Mouse (Mus musculus): Measurements from ENCODE around the gene Bloc1s4. TPM values are rescaled to one million over a fixed set of nuclear protein-coding genes. Genes with fewer than 3 reads are reported as not detected.

The Bloc1s4 gene
- polyA plus RNA-seq, 1 experiment: 18.7 TPM

DNA sequence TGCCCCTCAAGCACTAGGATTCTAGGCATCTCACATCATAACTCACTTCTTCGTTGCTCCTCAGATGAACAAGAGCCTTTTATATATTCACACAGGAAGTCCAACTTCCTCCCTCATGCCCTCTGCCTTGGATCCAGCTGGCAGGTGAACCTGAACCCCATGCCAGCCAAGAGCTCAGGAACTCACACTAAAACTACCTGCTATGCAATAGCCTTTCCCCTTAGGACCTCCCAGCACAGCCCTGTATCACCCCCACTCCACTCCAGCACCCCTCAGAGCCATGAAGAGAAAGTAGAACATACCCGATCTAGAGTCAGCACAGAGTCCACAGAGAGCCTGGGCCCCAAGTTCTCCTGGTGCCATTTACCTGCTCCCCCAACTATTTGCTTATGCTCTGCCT, 21.3 kb downstream of the Bloc1s4 start:
- no peak overlapping the region for H3ac ChIP-seq (ENCODE audit: control insufficient read depth, insufficient read length, low read depth)
- no peaks in the 10 kb centered on the region for H3K27me3 ChIP-seq (ENCODE audit: control insufficient read depth, insufficient read depth, insufficient read length)
- H3K79me3 ChIP-seq (ENCODE audit: low read depth): no peaks in the 10 kb centered on the region
- no peaks in the 10 kb centered on the region for H3K36me3 ChIP-seq (ENCODE audit: control insufficient read depth, insufficient read depth)
- no peak overlapping the region for H3K4me3 ChIP-seq (ENCODE audit: insufficient read depth, poor library complexity, severe bottlenecking)
- TF ChIP-seq CTCF (IDR thresholded peaks at IDR 0.05; ENCODE audit: control insufficient read depth, insufficient read depth, insufficient read length) (no peak), FOSL1 (IDR thresholded peaks at IDR 0.05; ENCODE audit: insufficient read depth, low read length, poor library complexity, severe bottlenecking) (no peak), USF1 (IDR thresholded peaks at IDR 0.05; ENCODE audit: low read depth) (no peak), MYOG (IDR thresholded peaks at IDR 0.05; ENCODE audit: control insufficient read depth, extremely low read depth, insufficient read length) (no peak), MYOD1 (IDR thresholded peaks at IDR 0.05; ENCODE audit: control insufficient read depth, insufficient read length, low read depth) (no peak), MAX (IDR thresholded peaks at IDR 0.05) (no peak), CEBPB (IDR thresholded peaks at IDR 0.05; ENCODE audit: low read depth) (no peak)
- H3K79me2 ChIP-seq (ENCODE audit: control insufficient read depth, insufficient read depth): no peaks in the 10 kb centered on the region

DNA sequence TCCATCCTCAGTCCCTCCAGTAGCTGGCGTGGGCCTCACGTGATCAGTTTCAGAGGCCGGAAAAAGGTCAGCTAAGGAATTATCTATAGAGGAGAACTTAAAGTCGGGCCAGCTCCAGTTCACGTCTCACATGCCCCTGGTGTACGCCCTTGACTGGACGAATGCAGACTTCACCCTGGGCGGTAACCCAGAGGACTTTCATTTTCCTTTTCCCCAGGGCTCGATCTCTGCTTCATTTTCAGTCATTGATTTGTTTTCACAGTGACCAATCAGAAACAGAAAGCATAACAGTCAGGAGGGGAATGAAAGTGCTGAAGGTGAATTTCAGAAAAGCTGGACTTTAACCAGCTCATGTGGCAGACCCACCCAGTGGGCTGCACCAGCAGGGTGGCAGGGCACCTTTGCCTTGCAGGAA, 22.1 kb downstream of the Bloc1s4 start:
- TF ChIP-seq MYOG (IDR thresholded peaks at IDR 0.05; ENCODE audit: control insufficient read depth, extremely low read depth, insufficient read length) (no peak), CEBPB (IDR thresholded peaks at IDR 0.05; ENCODE audit: low read depth) (no peak), USF1 (IDR thresholded peaks at IDR 0.05; ENCODE audit: low read depth) (no peak)
- no peaks in the 10 kb centered on the region for H3K79me2 ChIP-seq (ENCODE audit: control insufficient read depth, insufficient read depth)

GRCm38 (mm10) chr5:36725861-36726260, 22.6 kb downstream of the Bloc1s4 start:
- H3K79me2 ChIP-seq (ENCODE audit: control insufficient read depth, insufficient read depth): no peaks in the 10 kb centered on the region
- no peaks in the 10 kb centered on the region for H3K79me3 ChIP-seq (ENCODE audit: low read depth)
- no peaks in the 10 kb centered on the region for H3K27me3 ChIP-seq (ENCODE audit: control insufficient read depth, insufficient read depth, insufficient read length)
- TF ChIP-seq CTCF (IDR thresholded peaks at IDR 0.05; ENCODE audit: control insufficient read depth, insufficient read depth, insufficient read length): no peak
- H3K4me3 ChIP-seq (ENCODE audit: insufficient read depth, poor library complexity, severe bottlenecking): no peak overlapping the region
- no peaks in the 10 kb centered on the region for H3K36me3 ChIP-seq (ENCODE audit: control insufficient read depth, insufficient read depth)
- no peak overlapping the region for H3ac ChIP-seq (ENCODE audit: control insufficient read depth, insufficient read length, low read depth)

More for the DNA sequence above, 22.1 kb downstream of the Bloc1s4 start:
- Histone ChIP-seq H3K79me3 (ENCODE audit: low read depth) (no peaks in the 10 kb centered on the region), H3ac (ENCODE audit: control insufficient read depth, insufficient read length, low read depth) (no peak overlapping the region), H3K27me3 (ENCODE audit: control insufficient read depth, insufficient read depth, insufficient read length) (no peaks in the 10 kb centered on the region), H3K36me3 (ENCODE audit: control insufficient read depth, insufficient read depth) (no peaks in the 10 kb centered on the region), H3K4me3 (ENCODE audit: insufficient read depth, poor library complexity, severe bottlenecking) (no peak overlapping the region)

DNA sequence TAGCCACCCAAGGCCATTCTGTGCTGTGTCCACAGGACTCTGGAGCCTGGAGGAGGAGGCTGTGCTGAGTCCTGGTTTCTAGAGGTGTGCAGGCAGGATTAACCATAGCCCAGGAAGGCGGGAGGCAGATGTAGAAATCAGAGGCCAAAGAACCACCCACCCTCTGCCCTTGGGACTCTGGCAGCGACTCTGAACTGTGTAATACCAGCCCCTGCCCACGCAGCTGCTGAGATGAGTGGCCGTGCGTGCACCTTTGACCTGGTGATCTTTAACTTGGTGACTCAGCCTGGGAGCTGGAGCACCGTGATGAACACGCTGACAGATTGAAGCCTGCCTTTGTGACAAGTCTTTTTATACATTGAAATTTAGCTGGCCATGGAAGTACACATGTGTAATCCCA, 24.2 kb downstream of the Bloc1s4 start:
- no peaks in the 10 kb centered on the region for H3K27me3 ChIP-seq (ENCODE audit: control insufficient read depth, insufficient read depth, insufficient read length)
- H3K79me3 ChIP-seq (ENCODE audit: low read depth): no peaks in the 10 kb centered on the region
- no peaks in the 10 kb centered on the region for H3K36me3 ChIP-seq (ENCODE audit: control insufficient read depth, insufficient read depth)
- H3K79me2 ChIP-seq (ENCODE audit: control insufficient read depth, insufficient read depth): no peaks in the 10 kb centered on the region
- TF ChIP-seq MYOD1 (IDR thresholded peaks at IDR 0.05; ENCODE audit: control insufficient read depth, insufficient read length, low read depth) (peak; percentile 57), CEBPB (IDR thresholded peaks at IDR 0.05; ENCODE audit: low read depth) (no peak), FOSL1 (IDR thresholded peaks at IDR 0.05; ENCODE audit: insufficient read depth, low read length, poor library complexity, severe bottlenecking) (peak; percentile 53), MAX (IDR thresholded peaks at IDR 0.05) (peak; percentile 57), CTCF (IDR thresholded peaks at IDR 0.05; ENCODE audit: control insufficient read depth, insufficient read depth, insufficient read length) (no peak)
- no peak overlapping the region for H3K4me3 ChIP-seq (ENCODE audit: insufficient read depth, poor library complexity, severe bottlenecking)
- no peak overlapping the region for H3ac ChIP-seq (ENCODE audit: control insufficient read depth, insufficient read length, low read depth)

DNA sequence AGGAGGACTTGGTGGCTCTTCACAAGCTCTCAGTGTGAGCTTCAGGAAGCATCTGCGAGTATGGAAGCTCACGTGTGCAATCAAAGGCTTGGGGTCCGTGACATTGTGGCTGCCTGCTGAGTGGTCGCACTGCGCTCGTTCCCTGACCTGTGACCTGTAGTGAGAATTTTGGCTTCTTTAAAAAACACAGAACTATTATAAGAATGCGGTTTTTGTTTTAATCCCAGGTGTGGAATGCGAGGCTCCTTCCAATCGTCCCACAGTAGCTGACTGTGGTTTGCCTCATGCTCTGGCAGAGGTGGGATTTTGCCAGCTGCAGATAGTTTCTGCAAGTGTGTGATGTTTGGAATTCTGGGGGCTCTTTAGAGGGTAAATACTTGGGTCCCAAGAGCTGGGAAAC, 25.1 kb downstream of the Bloc1s4 start:
- no peaks in the 10 kb centered on the region for H3K79me2 ChIP-seq (ENCODE audit: control insufficient read depth, insufficient read depth)
- H3K27me3 ChIP-seq (ENCODE audit: control insufficient read depth, insufficient read depth, insufficient read length): no peaks in the 10 kb centered on the region
- H3ac ChIP-seq (ENCODE audit: control insufficient read depth, insufficient read length, low read depth): no peak overlapping the region
- no peaks in the 10 kb centered on the region for H3K79me3 ChIP-seq (ENCODE audit: low read depth)
- no peak for TF ChIP-seq CTCF (IDR thresholded peaks at IDR 0.05; ENCODE audit: control insufficient read depth, insufficient read depth, insufficient read length)
- TF ChIP-seq MYOD1 (IDR thresholded peaks at IDR 0.05; ENCODE audit: control insufficient read depth, insufficient read length, low read depth): no peak
- TF ChIP-seq CEBPB (IDR thresholded peaks at IDR 0.05; ENCODE audit: low read depth): no peak
- H3K4me3 ChIP-seq (ENCODE audit: insufficient read depth, poor library complexity, severe bottlenecking): no peak overlapping the region
- no peaks in the 10 kb centered on the region for H3K36me3 ChIP-seq (ENCODE audit: control insufficient read depth, insufficient read depth)

DNA sequence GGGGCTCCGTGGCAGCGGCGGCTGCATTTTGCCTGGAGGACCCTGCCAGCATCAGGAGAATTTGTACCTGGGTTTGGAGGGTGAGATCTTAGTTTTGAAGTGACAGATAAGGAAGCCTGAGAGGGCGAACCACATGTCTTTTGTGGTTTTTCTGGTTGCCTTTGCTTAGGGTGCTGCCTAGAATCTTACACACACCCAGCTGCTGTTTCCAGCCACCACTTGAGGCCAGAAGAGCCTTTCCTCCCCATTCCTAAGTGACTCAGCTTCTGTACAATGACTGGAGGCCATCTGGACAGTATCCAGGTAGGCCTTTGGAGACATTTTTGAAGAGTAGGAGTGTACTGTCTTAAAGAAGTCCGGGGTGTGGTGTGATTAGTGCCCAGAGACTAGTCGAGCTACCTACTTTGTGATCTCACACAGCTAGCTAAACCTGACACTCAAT, 26.0 kb downstream of the Bloc1s4 start:
- no peaks in the 10 kb centered on the region for H3K36me3 ChIP-seq (ENCODE audit: control insufficient read depth, insufficient read depth)
- H3K79me2 ChIP-seq (ENCODE audit: control insufficient read depth, insufficient read depth): no peaks in the 10 kb centered on the region
- H3ac ChIP-seq (ENCODE audit: control insufficient read depth, insufficient read length, low read depth): no peak overlapping the region
- no peaks in the 10 kb centered on the region for H3K79me3 ChIP-seq (ENCODE audit: low read depth)
- H3K27me3 ChIP-seq (ENCODE audit: control insufficient read depth, insufficient read depth, insufficient read length): no peaks in the 10 kb centered on the region
- H3K4me3 ChIP-seq (ENCODE audit: insufficient read depth, poor library complexity, severe bottlenecking): no peak overlapping the region
- TF ChIP-seq MYOG (IDR thresholded peaks at IDR 0.05; ENCODE audit: control insufficient read depth, extremely low read depth, insufficient read length): no peak
- TF ChIP-seq CEBPB (IDR thresholded peaks at IDR 0.05; ENCODE audit: low read depth): no peak
- TF ChIP-seq MYOD1 (IDR thresholded peaks at IDR 0.05; ENCODE audit: control insufficient read depth, insufficient read length, low read depth): peak; percentile 54
- peak; percentile 69 for TF ChIP-seq MAX (IDR thresholded peaks at IDR 0.05)
- peak; percentile 65 for TF ChIP-seq FOSL1 (IDR thresholded peaks at IDR 0.05; ENCODE audit: insufficient read depth, low read length, poor library complexity, severe bottlenecking)
- TF ChIP-seq CTCF (IDR thresholded peaks at IDR 0.05; ENCODE audit: control insufficient read depth, insufficient read depth, insufficient read length): no peak
- peak; percentile 55 for TF ChIP-seq USF1 (IDR thresholded peaks at IDR 0.05; ENCODE audit: low read depth)
